Comparison of ENCODE assay signal across 8 mouse cellular contexts in genomic region chr6:72653419-72653818, GRCm38 (mm10). TPM values are rescaled to one million over a fixed set of nuclear protein-coding genes. Genes with fewer than 3 reads are reported as not detected.
A peak's percentile ranks its signal among the peaks of the same experiment; 100 is the strongest.
DNase-seq lines count a peak whose midpoint lies in the region; ATAC-seq and TF ChIP-seq lines count a peak whose summit lies in the region.

No protein-coding gene starts in this region.

- H3K4me3 ChIP-seq in heart, adult 2 months = no peak overlapping the region
- H3K4me3 ChIP-seq in heart, embryonic 12.5 days = no peak overlapping the region
- H3K4me3 ChIP-seq in lung, postnatal 0 days (ENCODE audit: low read depth, low read length) = no peak overlapping the region

- 21% methylated on average over 7 of the region's 7 CpGs for WGBS in heart, adult 2 months
- WGBS in heart, embryonic 12.5 days = 71% methylated on average over 7 of the region's 7 CpGs
- 26% methylated on average over 7 of the region's 7 CpGs for WGBS in lung, postnatal 0 days

- H3K4me2 ChIP-seq in heart, embryonic 12.5 days = no peak overlapping the region
- H3K4me2 ChIP-seq in lung, postnatal 0 days (replicated peaks; ENCODE audit: low read depth, low read length) = no peak overlapping the region

- 0 out of 2 replicates have a peak, but pooled peaks have one; percentile 23 for TF ChIP-seq EP300 in heart, adult 2 months (IDR thresholded peaks at IDR 0.05; ENCODE audit: insufficient read depth, low read depth, low read length)
- TF ChIP-seq EP300 in lung, postnatal 0 days (IDR thresholded peaks at IDR 0.05) = peak; percentile 77

- H3K4me1 ChIP-seq in heart, adult 2 months (ENCODE audit: control insufficient read depth, insufficient read depth, low read length) = peaks cover 13% of the 10 kb centered on the region
- peaks cover 28% of the 10 kb centered on the region for H3K4me1 ChIP-seq in heart, embryonic 12.5 days (replicated peaks)
- peaks cover 25% of the 10 kb centered on the region for H3K4me1 ChIP-seq in lung, postnatal 0 days (ENCODE audit: insufficient read depth, low read depth, low read length)

- H3K36me3 ChIP-seq in heart, adult 2 months (ENCODE audit: control insufficient read depth, insufficient read depth, low read length) = peaks cover 2% of the 10 kb centered on the region; the same call in 1 of the 2 replicates
- H3K36me3 ChIP-seq in heart, embryonic 12.5 days = no peaks in the 10 kb centered on the region
- H3K36me3 ChIP-seq in lung, postnatal 0 days (ENCODE audit: insufficient read depth, low read length) = no peaks in the 10 kb centered on the region

- H3K79me2 ChIP-seq in heart, adult 2 months (replicated peaks; ENCODE audit: control insufficient read depth, insufficient read depth, low read length) = no peaks in the 10 kb centered on the region

- intact Hi-C loops in heart, adult 2 months (cut with DNase I) = no loop called here

- no peak for ATAC-seq in heart, embryonic 12.5 days (ENCODE audit: insufficient number of reproducible peaks, low FRiP score)
- ATAC-seq in lung, postnatal 0 days = peak; percentile 85

- no peak overlapping the region for H3K9ac ChIP-seq in heart, adult 2 months (ENCODE audit: low read depth, low read length)
- H3K9ac ChIP-seq in heart, embryonic 12.5 days = no peak overlapping the region
- no peak overlapping the region for H3K9ac ChIP-seq in lung, postnatal 0 days (replicated peaks; ENCODE audit: low read depth)

- H3K27ac ChIP-seq in heart, adult 2 months = peak overlapping the region; percentile 34
- H3K27ac ChIP-seq in heart, embryonic 12.5 days (ENCODE audit: poor library complexity, severe bottlenecking) = no peak overlapping the region
- H3K27ac ChIP-seq in lung, postnatal 0 days (ENCODE audit: low read length) = peak overlapping the region; percentile 82

- no peak for TF ChIP-seq POLR2A in heart, adult 2 months (IDR thresholded peaks at IDR 0.05; ENCODE audit: insufficient read depth, low read depth, low read length)

- H3K27me3 ChIP-seq in heart, adult 2 months (ENCODE audit: control insufficient read depth, insufficient read depth, low read length) = no peaks in the 10 kb centered on the region
- no peaks in the 10 kb centered on the region for H3K27me3 ChIP-seq in heart, embryonic 12.5 days (replicated peaks)
- H3K27me3 ChIP-seq in lung, postnatal 0 days (replicated peaks; ENCODE audit: insufficient read depth, low read length) = no peaks in the 10 kb centered on the region

- DNase-seq in heart, adult 2 months = peak; percentile 56 to 74
- DNase-seq in adrenal gland, adult 8-10 months = peak; percentile 84
- peak; percentile 57 for DNase-seq in heart, adult 8-10 months (ENCODE audit: low spot score)
- DNase-seq in lung, postnatal 0 days (ENCODE audit: low spot score) = peak; percentile 94
- DNase-seq in left cerebral cortex, adult 8-10 months (ENCODE audit: low spot score in 2 of 2) = no peak
- no peak for DNase-seq in thymus, postnatal 14 days
- DNase-seq in cerebellum, adult 11-12 months = no peak

- H3K9me3 ChIP-seq in heart, embryonic 12.5 days (replicated peaks) = no peaks in the 10 kb centered on the region
- no peaks in the 10 kb centered on the region for H3K9me3 ChIP-seq in lung, postnatal 0 days (ENCODE audit: low read length)

- TF ChIP-seq CTCF in heart, adult 2 months (IDR thresholded peaks at IDR 0.05) = no peak
- no peak for TF ChIP-seq CTCF in lung, postnatal 0 days (IDR thresholded peaks at IDR 0.05)

RNA-seq across cellular contexts. Expression of gene Tgoln1, which starts 36.6 kb away (rescaled TPM):
- total RNA-seq in heart, adult 2 months (2021) = 10 to 100 TPM; 60.1 to 68.0 TPM
- 29.0 and 55.7 TPM in 2 replicates for polyA plus RNA-seq in heart, adult 2 months (2012; rRNA removed)
- 27.5 and 27.9 TPM in 2 replicates for polyA plus RNA-seq in heart, embryonic 12.5 days (2016; fragmentation: Nextera tagmentation; extraction: Ambion mirVana)
- total RNA-seq in adrenal gland, adult 8-10 months (2022) = 100 to 1,000 TPM; 238 to 271 (median 258) TPM
- total RNA-seq in heart, adult 8-10 months (2022) = 10 to 100 TPM; 63.6 to 67.4 (median 65.5) TPM
- 120 and 155 TPM in 2 replicates for polyA plus RNA-seq in lung, postnatal 0 days (2015; fragmentation: Nextera tagmentation; extraction: Ambion mirVana)
- 100 to 1,000 TPM in 2 of 4 experiments, 10 to 100 TPM in 2; 93.0 to 104 (median 99.0) TPM for total RNA-seq in left cerebral cortex, adult 8-10 months (2022)

RNA-seq across cellular contexts. Expression of gene Retsat, which starts 55.1 kb away (rescaled TPM):
- total RNA-seq in heart, adult 2 months (2021) = 100 to 1,000 TPM; 155 to 181 TPM
- 57.1 and 83.3 TPM in 2 replicates for polyA plus RNA-seq in heart, adult 2 months (2012; rRNA removed)
- 13.8 and 16.0 TPM in 2 replicates for polyA plus RNA-seq in heart, embryonic 12.5 days (2016; fragmentation: Nextera tagmentation; extraction: Ambion mirVana)
- 100 to 1,000 TPM; 269 to 371 (median 318) TPM for total RNA-seq in adrenal gland, adult 8-10 months (2022)
- total RNA-seq in heart, adult 8-10 months (2022) = 100 to 1,000 TPM; 170 to 247 (median 189) TPM
- 38.9 and 42.7 TPM in 2 replicates for polyA plus RNA-seq in lung, postnatal 0 days (2015; fragmentation: Nextera tagmentation; extraction: Ambion mirVana)
- total RNA-seq in left cerebral cortex, adult 8-10 months (2022) = 10 to 100 TPM; 66.8 to 72.4 (median 68.4) TPM

RNA-seq across cellular contexts. Expression of gene Elmod3, which starts 55.2 kb away (rescaled TPM):
- 10 to 100 TPM; 12.8 to 16.5 TPM for total RNA-seq in heart, adult 2 months (2021)
- polyA plus RNA-seq in heart, adult 2 months (2012; rRNA removed) = 25.5 and 32.8 TPM in 2 replicates
- polyA plus RNA-seq in heart, embryonic 12.5 days (2016; fragmentation: Nextera tagmentation; extraction: Ambion mirVana) = 12.6 and 13.2 TPM in 2 replicates
- total RNA-seq in adrenal gland, adult 8-10 months (2022) = 10 to 100 TPM; 19.9 to 35.5 (median 25.5) TPM
- total RNA-seq in heart, adult 8-10 months (2022) = 10 to 100 TPM; 12.1 to 16.4 (median 14.5) TPM
- 15.9 and 19.7 TPM in 2 replicates for polyA plus RNA-seq in lung, postnatal 0 days (2015; fragmentation: Nextera tagmentation; extraction: Ambion mirVana)
- total RNA-seq in left cerebral cortex, adult 8-10 months (2022) = 10 to 100 TPM; 21.1 to 26.4 (median 24.0) TPM

Comparison
In these comparisons a context has a peak if more than half of its experiments do, and no peak if none do; other contexts are left out.
1. DNase-seq: peak in heart, adult 2 months (2 of 2), adrenal gland, adult 8-10 months (single experiment), heart, adult 8-10 months (single experiment) and lung, postnatal 0 days (single experiment); none in left cerebral cortex, adult 8-10 months (0 of 2), thymus, postnatal 14 days (single experiment) and cerebellum, adult 11-12 months (single experiment).